In genomic region chr13:44362293-44363005, GRCm38 (mm10) we compare ENCODE assay signal across 11 mouse cellular contexts.
A peak's percentile ranks its signal among the peaks of the same experiment; 100 is the strongest.
DNase-seq lines count a peak whose midpoint lies in the region.
"Had no signal": no experiment of that assay in that cellular context is flagged by ENCODE, and none has a peak within 500 bp of the region (broad histone marks: within the 10 kb centered on the region; RNA-seq: fewer than 3 reads in every experiment).

No protein-coding gene starts in this region.

- peak; percentile 16 for DNase-seq in adrenal gland, adult 2 months
- no peak for DNase-seq in adrenal gland, adult 8-10 months
- DNase-seq in kidney, adult 9 months, result peak; percentile 38
- no peak for DNase-seq in kidney, adult 18-20 months
- peak; percentile 56 for DNase-seq in embryo, embryonic 11 days
- peak; percentile 33 to 61 for DNase-seq in kidney, postnatal 25 days
- no peak for DNase-seq in urinary bladder, postnatal 10 days (ENCODE audit: low spot score)
- no peak for DNase-seq in frontal cortex, postnatal 25 days (ENCODE audit: low spot score in 2 of 2)
- DNase-seq: adrenal gland, postnatal 25 days; cerebellum, postnatal 10 days; right cerebral cortex, adult 18-20 months had no signal

Comparison
In these comparisons a context has a peak if more than half of its experiments do, and no peak if none do; other contexts are left out.
1. DNase-seq: peak in adrenal gland, adult 2 months (single experiment), kidney, adult 9 months (single experiment), embryo, embryonic 11 days (single experiment) and kidney, postnatal 25 days (2 of 2); none in adrenal gland, adult 8-10 months (single experiment), kidney, adult 18-20 months (single experiment), urinary bladder, postnatal 10 days (single experiment) and frontal cortex, postnatal 25 days (0 of 2).